Mouse (Mus musculus) hindbrain, postnatal 0 days (tissue): ENCODE measurements around the gene Mcu. TPM values are rescaled to one million over a fixed set of nuclear protein-coding genes. Genes with fewer than 3 reads are reported as not detected.

Experiments
- ATAC-seq: fragments of 200-750 bp; cut with Nextera tagmentation; 2 replicates; pipeline ENCODE4 v1.8.0; 2017; ENCODE audit warnings: mild to moderate bottlenecking, moderate TSS enrichment, moderate library complexity
- DNase-seq: peaks from one replicate; pipeline ENCODE4 v3.0.0-alpha.2; 2015; ENCODE audit warnings: low spot score
- H3K27ac ChIP-seq: fragments of 300-500 bp; sonication (generic); 2 replicates; pipeline ENCODE4 v1.5.1; 2014; ENCODE audit warnings: mild to moderate bottlenecking
- H3K27me3 ChIP-seq: fragments of 300-500 bp; sonication (generic); 2 replicates; pipeline ENCODE4 v1.6.1; 2014; ENCODE audit warnings: low read length, mixed read lengths; ENCODE audit not compliant: insufficient read depth
- H3K36me3 ChIP-seq: fragments of 300-500 bp; sonication (generic); 2 replicates; pipeline ENCODE4 v1.6.1; 2014; ENCODE audit warnings: low read length, mixed read lengths; ENCODE audit not compliant: insufficient read depth
- H3K4me1 ChIP-seq: fragments of 300-500 bp; sonication (generic); 2 replicates; pipeline ENCODE4 v1.6.1; 2014; ENCODE audit warnings: antibody characterized with exemption, low read length, mixed read lengths; ENCODE audit not compliant: insufficient read depth
- H3K4me2 ChIP-seq: fragments of 300-500 bp; sonication (generic); 2 replicates; pipeline ENCODE4 v1.6.1; 2014; ENCODE audit warnings: low read depth, mild to moderate bottlenecking, low read length, moderate library complexity, mixed read lengths
- H3K4me3 ChIP-seq: fragments of 300-500 bp; sonication (generic); 2 replicates; pipeline ENCODE4 v1.5.1; 2014; ENCODE audit warnings: low read length
- H3K9ac ChIP-seq: fragments of 300-500 bp; sonication (generic); replicated peaks from 2 replicates; pipeline ENCODE4 v1.6.1; 2014; ENCODE audit warnings: mild to moderate bottlenecking, low read length, moderate library complexity, mixed read lengths
- H3K9me3 ChIP-seq: fragments of 300-500 bp; sonication (generic); 2 replicates; pipeline ENCODE4 v1.6.1; 2016; ENCODE audit warnings: low read length, mixed read lengths
- CTCF ChIP-seq: IDR thresholded peaks from 2 replicates; pipeline ENCODE4 v1.5.1; 2016; ENCODE audit warnings: antibody characterized with exemption, control low read depth, low read depth
- WGBS: fragments of 180-500 bp; shearing (Covaris S2); extraction: QIAGEN DNeasy Blood & Tissue Kit; methylation state at CpG from one replicate; pipeline ENCODE4 v1.1.7; 2014; 5-methylcytosine and 5-hydroxymethylcytosine counted together
- polyA plus RNA-seq: library from polyadenylated mRNA; unstranded; fragments of >200 nt; fragmentation: Nextera tagmentation; extraction: Ambion mirVana; gene quantifications from 2 replicates; pipeline ENCODE4 v1.2.1, GENCODE M21; 2015
- total RNA-seq: library from RNA; depleted of rRNA; stranded (reverse); fragments of >200 nt; gene quantifications from 2 replicates; pipeline ENCODE4 v1.2.3, GENCODE M21; 2014

The Mcu gene
- total and polyA plus RNA-seq, 2 experiments from 2014 or later = 33.4 to 44.9 TPM

- no peak overlapping the region for H3K27ac ChIP-seq
- peak overlapping the region; percentile 74 for H3K4me2 ChIP-seq
- no peak overlapping the region for H3K9ac ChIP-seq
- 59% methylated on average over 5 of the region's 5 CpGs for WGBS
- no peaks in the 10 kb centered on the region for H3K27me3 ChIP-seq
- H3K4me3 ChIP-seq = 0 out of 2 replicates have a peak overlapping the region, but pooled peaks have one; percentile 2
- H3K4me1 ChIP-seq = no peaks in the 10 kb centered on the region
- no peak for ATAC-seq
- H3K9me3 ChIP-seq = no peaks in the 10 kb centered on the region
- H3K36me3 ChIP-seq = no peaks in the 10 kb centered on the region
- DNase-seq = no peak
- peak; percentile 11; the same call in 1 of the 2 replicates for TF ChIP-seq CTCF
Observed at GRCm38 (mm10) chr10:59614141-59614540, 2.4 kb downstream of the Mcu start.

DNA sequence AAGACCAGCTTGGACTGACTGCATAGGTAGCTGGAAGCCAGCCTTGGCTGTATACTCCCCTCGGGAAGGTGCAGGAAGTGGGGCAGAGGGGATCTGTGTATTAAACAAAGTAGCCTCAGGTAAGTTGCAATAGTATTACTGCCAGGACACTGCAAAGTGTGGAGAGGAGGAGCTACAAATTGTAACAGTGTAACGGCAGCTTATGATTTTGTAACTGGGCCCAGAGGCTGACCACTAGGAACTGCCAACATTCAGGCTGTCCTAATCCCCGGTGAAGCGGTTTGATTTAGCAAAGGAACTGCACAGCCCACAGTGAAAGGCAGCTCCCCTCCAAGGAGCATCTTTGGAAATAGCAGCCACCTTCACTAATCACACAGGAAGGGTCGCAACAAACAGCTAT, 3.2 kb downstream of the Mcu start:
- Histone ChIP-seq H3K4me1 (no peaks in the 10 kb centered on the region), H3K27me3 (no peaks in the 10 kb centered on the region), H3K36me3 (no peaks in the 10 kb centered on the region), H3K4me3 (no peak overlapping the region), H3K27ac (no peak overlapping the region), H3K9ac (no peak overlapping the region), H3K9me3 (no peaks in the 10 kb centered on the region), H3K4me2 (no peak overlapping the region)
- no peak for TF ChIP-seq CTCF
- no peak for ATAC-seq
- no peak for DNase-seq
- 62% methylated on average over 5 of the region's 5 CpGs for WGBS

- H3K27ac ChIP-seq = no peak overlapping the region
- TF ChIP-seq CTCF = no peak
- no peaks in the 10 kb centered on the region for H3K36me3 ChIP-seq
- H3K4me1 ChIP-seq = peaks cover 9% of the 10 kb centered on the region; the same call in 1 of the 2 replicates
- ATAC-seq (no peak), DNase-seq (no peak)
- no peaks in the 10 kb centered on the region for H3K9me3 ChIP-seq
- no peak overlapping the region for H3K4me2 ChIP-seq
- no peak overlapping the region for H3K4me3 ChIP-seq
- 74% methylated on average over 11 of the region's 11 CpGs for WGBS
- H3K9ac ChIP-seq = no peak overlapping the region
- H3K27me3 ChIP-seq = no peaks in the 10 kb centered on the region
Observed at GRCm38 (mm10) chr10:59604879-59605464, 11.5 kb downstream of the Mcu start.

DNA sequence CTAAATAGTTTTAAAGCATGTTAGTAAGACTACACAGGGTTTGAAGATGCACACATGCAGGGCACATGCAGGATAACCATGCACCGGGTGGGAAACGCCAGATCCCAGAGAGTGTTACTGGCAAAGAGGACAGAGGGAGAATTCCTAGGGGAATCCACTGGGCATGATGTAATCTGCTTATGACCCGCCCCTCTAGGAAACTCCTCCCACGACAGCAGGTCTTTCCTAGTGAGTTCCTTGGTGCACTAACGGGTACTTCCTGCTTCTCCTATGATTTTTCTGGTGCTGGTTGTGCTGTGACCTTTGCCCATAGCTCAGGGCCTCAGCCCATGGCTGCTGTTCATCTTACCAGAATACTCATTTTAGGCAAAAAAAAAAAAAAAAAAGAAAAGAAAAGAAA, 12.6 kb downstream of the Mcu start:
- no peaks in the 10 kb centered on the region for H3K9me3 ChIP-seq
- ATAC-seq (no peak), DNase-seq (peak; percentile 32)
- whole genome bisulfite sequencing = 61% methylated on average over 5 of the region's 5 CpGs
- H3K36me3 ChIP-seq = no peaks in the 10 kb centered on the region
- H3K4me1 ChIP-seq = peaks cover 9% of the 10 kb centered on the region; the same call in 1 of the 2 replicates
- no peak overlapping the region for H3K27ac ChIP-seq
- H3K27me3 ChIP-seq = no peaks in the 10 kb centered on the region
- H3K4me2 ChIP-seq = no peak overlapping the region
- no peak overlapping the region for H3K4me3 ChIP-seq
- H3K9ac ChIP-seq = no peak overlapping the region
- TF ChIP-seq CTCF = no peak

GRCm38 (mm10) chr10:59602891-59603290, 13.6 kb downstream of the Mcu start:
- TF ChIP-seq CTCF = no peak

GRCm38 (mm10) chr10:59602043-59602442, 14.4 kb downstream of the Mcu start:
- no peak overlapping the region for H3K9ac ChIP-seq
- DNase-seq (peak; percentile 31), ATAC-seq (no peak)
- H3K27me3 ChIP-seq = no peaks in the 10 kb centered on the region
- no peak overlapping the region for H3K27ac ChIP-seq
- no peak overlapping the region for H3K4me2 ChIP-seq
- peaks cover 9% of the 10 kb centered on the region; the same call in 1 of the 2 replicates for H3K4me1 ChIP-seq
- H3K9me3 ChIP-seq = no peaks in the 10 kb centered on the region
- H3K36me3 ChIP-seq = no peaks in the 10 kb centered on the region; the same call in 1 of the 2 replicates
- WGBS = 36% methylated on average over 8 of the region's 8 CpGs
- no peak for TF ChIP-seq CTCF
- H3K4me3 ChIP-seq = no peak overlapping the region

More at GRCm38 (mm10) chr10:59602891-59603290, 13.6 kb downstream of the Mcu start:
- Histone ChIP-seq H3K27me3 (no peaks in the 10 kb centered on the region), H3K4me3 (no peak overlapping the region), H3K4me2 (no peak overlapping the region), H3K4me1 (peaks cover 9% of the 10 kb centered on the region; the same call in 1 of the 2 replicates), H3K36me3 (no peaks in the 10 kb centered on the region), H3K9me3 (no peaks in the 10 kb centered on the region), H3K9ac (no peak overlapping the region), H3K27ac (0 out of 2 replicates have a peak overlapping the region, but pooled peaks have one; percentile 12)
- ATAC-seq (no peak), DNase-seq (peak; percentile 21)
- 50% methylated on average over 14 of the region's 14 CpGs for WGBS

DNA sequence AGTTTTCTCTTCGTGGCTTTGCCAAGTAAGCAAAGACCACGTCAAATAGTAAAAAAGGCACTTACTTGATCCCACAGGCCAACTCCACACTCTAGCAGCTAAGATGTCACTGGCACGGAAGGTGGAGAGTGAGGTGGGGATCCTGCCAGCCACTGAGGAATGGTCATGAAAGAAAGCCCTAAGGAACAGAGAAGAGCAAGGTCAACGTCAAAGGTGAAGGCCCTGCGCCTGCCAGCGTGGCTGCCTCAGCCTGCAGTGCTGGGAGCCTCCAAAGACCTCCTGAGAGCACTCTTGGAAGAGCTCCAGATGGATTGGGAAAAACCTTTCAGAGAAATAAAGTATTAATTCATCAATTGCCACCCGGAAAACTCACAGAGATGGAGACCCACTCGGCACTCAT, 16.0 kb downstream of the Mcu start:
- H3K36me3 ChIP-seq = no peaks in the 10 kb centered on the region; the same call in 1 of the 2 replicates
- ATAC-seq (no peak), DNase-seq (no peak)
- WGBS = 53% methylated on average over 8 of the region's 8 CpGs
- H3K27ac ChIP-seq = no peak overlapping the region
- no peaks in the 10 kb centered on the region for H3K9me3 ChIP-seq
- peaks cover 9% of the 10 kb centered on the region; the same call in 1 of the 2 replicates for H3K4me1 ChIP-seq
- no peak overlapping the region for H3K4me2 ChIP-seq
- no peak overlapping the region for H3K4me3 ChIP-seq
- H3K9ac ChIP-seq = no peak overlapping the region
- no peaks in the 10 kb centered on the region for H3K27me3 ChIP-seq
- TF ChIP-seq CTCF = no peak
